Mouse (Mus musculus) cortical plate, adult 2 months (tissue): ENCODE measurements at regions not wholly inside any gene's neighbourhood (a gene's known extent, or its start where the extent isn't known, plus 50 kb on each side); places are given as distances from the start of the nearest gene placed in this dataset.

ENCODE experiments used
- CTCF ChIP-seq: fragments of 200-500 bp; IDR thresholded peaks from 2 replicates; pipeline ENCODE4 v1.5.1; 2011; ENCODE audit warnings: mild to moderate bottlenecking, control low read depth, low read length; ENCODE audit not compliant: insufficient read depth; ENCODE audit errors: extremely low read depth
- POLR2A ChIP-seq: fragments of 200-500 bp; IDR thresholded peaks from 2 replicates; pipeline ENCODE4 v1.6.1; 2011; ENCODE audit warnings: mild to moderate bottlenecking, low read length, control low read depth; ENCODE audit not compliant: insufficient read depth; ENCODE audit errors: extremely low read depth

GRCm38 (mm10) chr11:22629581-22629980, 117.7 kb downstream of the Tmem17 start:
- TF ChIP-seq CTCF: no peak
- no peak for TF ChIP-seq POLR2A
